Mouse (Mus musculus): Measurements from ENCODE around the gene Ccdc34.

- TF ChIP-seq CTCF (IDR thresholded peaks at IDR 0.05; ENCODE audit: insufficient read depth, low read depth, low read length) = no peak
- no peak for TF ChIP-seq POLR2A (IDR thresholded peaks at IDR 0.05; ENCODE audit: insufficient read depth, low read depth, low read length)
Observed at GRCm38 (mm10) chr2:110188696-110189397, 171.2 kb downstream of the Ccdc34 start.

Data from olfactory bulb, adult 2 months (tissue).